Mouse (Mus musculus): ENCODE data around the gene Arl6. TPM values are rescaled to one million over a fixed set of nuclear protein-coding genes. Genes with fewer than 3 reads are reported as not detected.
A peak's percentile ranks its signal among the peaks of the same experiment; 100 is the strongest.

The Arl6 gene
- polyA plus RNA-seq, 1 experiment = 8.1 TPM

- Histone ChIP-seq H3K4me1 (ENCODE audit: control insufficient read depth, insufficient read depth, low read length) (0 out of 2 replicates have a peak, but pooled peaks cover 8% of the 10 kb centered on the region), H3K27me3 (replicated peaks; ENCODE audit: control insufficient read depth, insufficient read depth, low read length) (no peaks in the 10 kb centered on the region), H3K4me3 (ENCODE audit: insufficient read depth, low read depth, low read length) (no peak overlapping the region), H3K27ac (ENCODE audit: insufficient read depth, low read depth, low read length) (no peak overlapping the region), H3K36me3 (ENCODE audit: control insufficient read depth, insufficient read depth, low read length) (no peaks in the 10 kb centered on the region)
- no peak for DNase-seq
- WGBS = 90% methylated on average over 8 of the region's 8 CpGs
- TF ChIP-seq CTCF (conservative IDR thresholded peaks at IDR 0.05; ENCODE audit: insufficient read depth, insufficient read length, low read depth, low read length) = no peak
- TF ChIP-seq POLR2A (IDR thresholded peaks at IDR 0.05; ENCODE audit: low read depth, low read length) = no peak
Measured at GRCm38 (mm10) chr16:59586911-59587310, 52.3 kb downstream of the Arl6 start.

GRCm38 (mm10) chr16:59586276-59586675, 52.9 kb downstream of the Arl6 start:
- Histone ChIP-seq H3K4me3 (ENCODE audit: insufficient read depth, low read depth, low read length) (no peak overlapping the region), H3K27ac (ENCODE audit: insufficient read depth, low read depth, low read length) (no peak overlapping the region), H3K36me3 (ENCODE audit: control insufficient read depth, insufficient read depth, low read length) (no peaks in the 10 kb centered on the region), H3K27me3 (replicated peaks; ENCODE audit: control insufficient read depth, insufficient read depth, low read length) (no peaks in the 10 kb centered on the region), H3K4me1 (ENCODE audit: control insufficient read depth, insufficient read depth, low read length) (0 out of 2 replicates have a peak, but pooled peaks cover 8% of the 10 kb centered on the region)
- 17% methylated on average over 6 of the region's 6 CpGs for WGBS
- DNase-seq = peak; percentile 57
- no peak for TF ChIP-seq CTCF (conservative IDR thresholded peaks at IDR 0.05; ENCODE audit: insufficient read depth, insufficient read length, low read depth, low read length)

- Histone ChIP-seq H3K36me3 (ENCODE audit: control insufficient read depth, insufficient read depth, low read length) (no peaks in the 10 kb centered on the region), H3K27ac (ENCODE audit: insufficient read depth, low read depth, low read length) (no peak overlapping the region), H3K27me3 (replicated peaks; ENCODE audit: control insufficient read depth, insufficient read depth, low read length) (no peaks in the 10 kb centered on the region), H3K4me1 (ENCODE audit: control insufficient read depth, insufficient read depth, low read length) (0 out of 2 replicates have a peak, but pooled peaks cover 8% of the 10 kb centered on the region), H3K4me3 (ENCODE audit: insufficient read depth, low read depth, low read length) (no peak overlapping the region)
- TF ChIP-seq POLR2A (IDR thresholded peaks at IDR 0.05; ENCODE audit: low read depth, low read length) (no peak), CTCF (conservative IDR thresholded peaks at IDR 0.05; ENCODE audit: insufficient read depth, insufficient read length, low read depth, low read length) (no peak)
- 82% methylated on average over 4 of the region's 4 CpGs for WGBS
- no peak for DNase-seq
Measured at GRCm38 (mm10) chr16:59585706-59586244, 53.4 kb downstream of the Arl6 start.

GRCm38 (mm10) chr16:59583515-59583914, 55.7 kb downstream of the Arl6 start:
- H3K36me3 ChIP-seq (ENCODE audit: control insufficient read depth, insufficient read depth, low read length) = no peaks in the 10 kb centered on the region
- H3K4me1 ChIP-seq (ENCODE audit: control insufficient read depth, insufficient read depth, low read length) = 0 out of 2 replicates have a peak, but pooled peaks cover 8% of the 10 kb centered on the region
- H3K27me3 ChIP-seq (replicated peaks; ENCODE audit: control insufficient read depth, insufficient read depth, low read length) = no peaks in the 10 kb centered on the region
- TF ChIP-seq POLR2A (IDR thresholded peaks at IDR 0.05; ENCODE audit: low read depth, low read length) (no peak), CTCF (conservative IDR thresholded peaks at IDR 0.05; ENCODE audit: insufficient read depth, insufficient read length, low read depth, low read length) (no peak)
- 90% methylated on average over 5 of the region's 5 CpGs for WGBS
- no peak for DNase-seq
- no peak overlapping the region for H3K27ac ChIP-seq (ENCODE audit: insufficient read depth, low read depth, low read length)
- no peak overlapping the region for H3K4me3 ChIP-seq (ENCODE audit: insufficient read depth, low read depth, low read length)

GRCm38 (mm10) chr16:59579237-59579636, 60.0 kb downstream of the Arl6 start:
- WGBS = 86% methylated on average over 8 of the region's 8 CpGs
- DNase-seq = no peak
- Histone ChIP-seq H3K36me3 (ENCODE audit: control insufficient read depth, insufficient read depth, low read length) (no peaks in the 10 kb centered on the region), H3K4me3 (ENCODE audit: insufficient read depth, low read depth, low read length) (no peak overlapping the region), H3K27ac (ENCODE audit: insufficient read depth, low read depth, low read length) (no peak overlapping the region), H3K27me3 (replicated peaks; ENCODE audit: control insufficient read depth, insufficient read depth, low read length) (no peaks in the 10 kb centered on the region), H3K4me1 (ENCODE audit: control insufficient read depth, insufficient read depth, low read length) (no peaks in the 10 kb centered on the region)
- TF ChIP-seq CTCF (conservative IDR thresholded peaks at IDR 0.05; ENCODE audit: insufficient read depth, insufficient read length, low read depth, low read length) = no peak
- no peak for TF ChIP-seq POLR2A (IDR thresholded peaks at IDR 0.05; ENCODE audit: low read depth, low read length)

- H3K27ac ChIP-seq (ENCODE audit: insufficient read depth, low read depth, low read length) = no peak overlapping the region
- no peaks in the 10 kb centered on the region for H3K36me3 ChIP-seq (ENCODE audit: control insufficient read depth, insufficient read depth, low read length)
- DNase-seq = peak; percentile 15
- H3K4me1 ChIP-seq (ENCODE audit: control insufficient read depth, insufficient read depth, low read length) = peaks cover 2% of the 10 kb centered on the region; the same call in 1 of the 2 replicates
- TF ChIP-seq CTCF (conservative IDR thresholded peaks at IDR 0.05; ENCODE audit: insufficient read depth, insufficient read length, low read depth, low read length) (no peak), POLR2A (IDR thresholded peaks at IDR 0.05; ENCODE audit: low read depth, low read length) (no peak)
- no peaks in the 10 kb centered on the region for H3K27me3 ChIP-seq (replicated peaks; ENCODE audit: control insufficient read depth, insufficient read depth, low read length)
- WGBS = 58% methylated on average over 11 of the region's 11 CpGs
- no peak overlapping the region for H3K4me3 ChIP-seq (ENCODE audit: insufficient read depth, low read depth, low read length)
Measured at GRCm38 (mm10) chr16:59573961-59574360, 65.2 kb downstream of the Arl6 start.

GRCm38 (mm10) chr16:59572685-59573084, 66.5 kb downstream of the Arl6 start:
- 90% methylated on average over 3 of the region's 3 CpGs for WGBS
- no peak for TF ChIP-seq CTCF (conservative IDR thresholded peaks at IDR 0.05; ENCODE audit: insufficient read depth, insufficient read length, low read depth, low read length)
- no peak for TF ChIP-seq POLR2A (IDR thresholded peaks at IDR 0.05; ENCODE audit: low read depth, low read length)

More at GRCm38 (mm10) chr16:59572685-59573084, 66.5 kb downstream of the Arl6 start:
- Histone ChIP-seq H3K4me1 (ENCODE audit: control insufficient read depth, insufficient read depth, low read length) (peaks cover 2% of the 10 kb centered on the region; the same call in 1 of the 2 replicates), H3K27ac (ENCODE audit: insufficient read depth, low read depth, low read length) (no peak overlapping the region), H3K27me3 (replicated peaks; ENCODE audit: control insufficient read depth, insufficient read depth, low read length) (no peaks in the 10 kb centered on the region), H3K4me3 (ENCODE audit: insufficient read depth, low read depth, low read length) (no peak overlapping the region), H3K36me3 (ENCODE audit: control insufficient read depth, insufficient read depth, low read length) (no peaks in the 10 kb centered on the region)
- no peak for DNase-seq
